Mouse (Mus musculus) forebrain, embryonic 10.5 days (tissue): ENCODE data around the gene Mapk1. TPM values are rescaled to one million over a fixed set of nuclear protein-coding genes. Genes with fewer than 3 reads are reported as not detected.

ENCODE experiments used
- polyA plus RNA-seq: library from polyadenylated mRNA; unstranded; fragments of >200 nt; fragmentation: Nextera tagmentation; extraction: Ambion mirVana; gene quantifications from 2 replicates; pipeline ENCODE4 v1.2.1, GENCODE M21; 2016

Gene Mapk1
- polyA plus RNA-seq, 1 experiment from 2014 or later: 147 TPM

Other genes starting within 250 kb of the Mapk1 start
- gene Spag6l, start 153.9 kb upstream of the Mapk1 start, polyA plus RNA-seq: 0.71 and 1.5 TPM in 2 replicates
- gene Igll1, start 119.4 kb upstream of the Mapk1 start, polyA plus RNA-seq: 0.20 TPM in 1 of 2 replicates, not detected in the other
- gene Top3b, start 112.6 kb upstream of the Mapk1 start, polyA plus RNA-seq: 66.8 and 73.7 TPM in 2 replicates
- gene Vpreb1, start 112.5 kb upstream of the Mapk1 start, polyA plus RNA-seq: 0.68 and 1.7 TPM in 2 replicates
- 29.0 and 29.6 TPM in 2 replicates for gene Ppm1f, start 86.9 kb upstream of the Mapk1 start, polyA plus RNA-seq
- gene Ypel1, start 86.3 kb downstream of the Mapk1 start, polyA plus RNA-seq: 96.2 and 97.4 TPM in 2 replicates
- 138 and 155 TPM in 2 replicates for gene Ppil2, start 127.9 kb downstream of the Mapk1 start, polyA plus RNA-seq
- 153 and 164 TPM in 2 replicates for gene 2610318N02Rik, start 141.8 kb downstream of the Mapk1 start, polyA plus RNA-seq
- 110 and 118 TPM in 2 replicates for gene Sdf2l1, start 149.0 kb downstream of the Mapk1 start, polyA plus RNA-seq
- gene Ydjc, start 161.2 kb downstream of the Mapk1 start, polyA plus RNA-seq: 5.8 and 6.9 TPM in 2 replicates
- 0.32 and 0.48 TPM in 2 replicates for gene Ccdc116, start 163.8 kb downstream of the Mapk1 start, polyA plus RNA-seq
- gene Ube2l3, start 219.3 kb downstream of the Mapk1 start, polyA plus RNA-seq: 436 and 440 TPM in 2 replicates
- gene Rimbp3, start 225.2 kb downstream of the Mapk1 start, polyA plus RNA-seq: 1.2 and 1.6 TPM in 2 replicates